Mouse (Mus musculus) right cerebral cortex, postnatal 36 days (tissue): ENCODE data around the gene Arid1b.

Experiments used
- DNase-seq, 2 experiments: peaks; one replicate each; pipeline ENCODE4 v3.0.0; 2022; ENCODE audit warnings: low spot score in 2 of 2, mixed read lengths in 1 of 2

Arid1b gene

GRCm38 (mm10) chr17:4993840-4994503 lies at the start of gene Arid1b:
Arid1b (plus strand) TSS chr17:4994332.
- peak in 1 of 2 experiments; percentile 65 for DNase-seq

GRCm38 (mm10) chr17:4945311-4945751 lies 48.8 kb upstream of the Arid1b start:
- DNase-seq = no peak

GRCm38 (mm10) chr17:4945871-4946331 lies 48.2 kb upstream of the Arid1b start:
- DNase-seq = no peak

GRCm38 (mm10) chr17:4946421-4946974 lies 47.6 kb upstream of the Arid1b start:
- DNase-seq = no peak

GRCm38 (mm10) chr17:4947013-4947412 lies 47.1 kb upstream of the Arid1b start:
- DNase-seq = no peak

- no peak for DNase-seq
Observed at GRCm38 (mm10) chr17:4947439-4947838, 46.7 kb upstream of the Arid1b start.

- no peak for DNase-seq
Observed at GRCm38 (mm10) chr17:4948501-4948900, 45.6 kb upstream of the Arid1b start.

GRCm38 (mm10) chr17:4954431-4954830 lies 39.7 kb upstream of the Arid1b start:
- DNase-seq = no peak

GRCm38 (mm10) chr17:4964192-4964877 lies 29.8 kb upstream of the Arid1b start:
- peak in 1 of 2 experiments; percentile 8 for DNase-seq

- no peak for DNase-seq
Observed at GRCm38 (mm10) chr17:4967201-4967600, 26.9 kb upstream of the Arid1b start.

GRCm38 (mm10) chr17:4968035-4968434 lies 26.1 kb upstream of the Arid1b start:
- no peak for DNase-seq

GRCm38 (mm10) chr17:4968878-4969277 lies 25.3 kb upstream of the Arid1b start:
- no peak for DNase-seq

GRCm38 (mm10) chr17:4972261-4972660 lies 21.9 kb upstream of the Arid1b start:
- DNase-seq = no peak

GRCm38 (mm10) chr17:4974736-4975135 lies 19.4 kb upstream of the Arid1b start:
- DNase-seq = peak; percentile 28 to 30

- DNase-seq = no peak
Observed at GRCm38 (mm10) chr17:4980151-4980550, 14.0 kb upstream of the Arid1b start.

GRCm38 (mm10) chr17:4982819-4983218 lies 11.3 kb upstream of the Arid1b start:
- no peak for DNase-seq

GRCm38 (mm10) chr17:4984691-4985090 lies 9.4 kb upstream of the Arid1b start:
- no peak for DNase-seq

- DNase-seq = no peak
Observed at GRCm38 (mm10) chr17:4990911-4991560, 3.1 kb upstream of the Arid1b start.

GRCm38 (mm10) chr17:4991600-4991999 lies 2.5 kb upstream of the Arid1b start:
- no peak for DNase-seq

- DNase-seq = no peak
Observed at GRCm38 (mm10) chr17:4993497-4993839, 664 bp upstream of the Arid1b start.

GRCm38 (mm10) chr17:4994504-4994812 lies 326 bp downstream of the Arid1b start:
- no peak for DNase-seq

GRCm38 (mm10) chr17:4994813-4995560 lies 855 bp downstream of the Arid1b start:
- DNase-seq = peak in 1 of 2 experiments; percentile 55
